Mouse (Mus musculus): ENCODE results near the gene Ccs. TPM values are rescaled to one million over a fixed set of nuclear protein-coding genes. Genes with fewer than 3 reads are reported as not detected.
A peak's percentile ranks its signal among the peaks of the same experiment; 100 is the strongest.

The Ccs gene
- polyA plus RNA-seq, 1 experiment: 77.4 TPM

- no peaks in the 10 kb centered on the region; the same call in 1 of the 2 replicates for H3K4me1 ChIP-seq (ENCODE audit: control insufficient read depth, insufficient read depth, low read length)
- H3K4me3 ChIP-seq (replicated peaks; ENCODE audit: control insufficient read depth, low read depth, low read length): peak within 1 kb of the TSS; percentile 93
- WGBS: under 1% methylated on average over 83 of the region's 83 CpGs
- peak within 1 kb of the TSS; percentile 93 for H3K27ac ChIP-seq (ENCODE audit: control insufficient read depth, insufficient read depth, low read depth, low read length, poor library complexity)
- TF ChIP-seq CTCF (IDR thresholded peaks at IDR 0.05; ENCODE audit: control insufficient read depth, insufficient read depth, low read length) (peak; percentile 20; the same call in 1 of the 2 replicates), POLR2A (IDR thresholded peaks at IDR 0.05; ENCODE audit: borderline replicate concordance, control insufficient read depth, low read depth, low read length) (peak; percentile 88)
Measured at GRCm38 (mm10) chr19:4811063-4811908, 27.8 kb downstream of the Ccs start, which contains the start of the genes Gm21992 and Rbm14. TSS of gene Gm21992 (minus strand) at chr19:4811612. TSS of gene Rbm14 (minus strand) at chr19:4811634.

GRCm38 (mm10) chr19:4810746-4811062 is 28.4 kb downstream of the Ccs start:
- Histone ChIP-seq H3K4me1 (ENCODE audit: control insufficient read depth, insufficient read depth, low read length) (no peaks in the 10 kb centered on the region; the same call in 1 of the 2 replicates), H3K27ac (ENCODE audit: control insufficient read depth, insufficient read depth, low read depth, low read length, poor library complexity) (peak overlapping the region; percentile 87), H3K4me3 (replicated peaks; ENCODE audit: control insufficient read depth, low read depth, low read length) (peak overlapping the region; percentile 93)
- WGBS: under 1% methylated on average over 17 of the region's 17 CpGs
- TF ChIP-seq POLR2A (IDR thresholded peaks at IDR 0.05; ENCODE audit: borderline replicate concordance, control insufficient read depth, low read depth, low read length) (no peak), CTCF (IDR thresholded peaks at IDR 0.05; ENCODE audit: control insufficient read depth, insufficient read depth, low read length) (no peak)

DNA sequence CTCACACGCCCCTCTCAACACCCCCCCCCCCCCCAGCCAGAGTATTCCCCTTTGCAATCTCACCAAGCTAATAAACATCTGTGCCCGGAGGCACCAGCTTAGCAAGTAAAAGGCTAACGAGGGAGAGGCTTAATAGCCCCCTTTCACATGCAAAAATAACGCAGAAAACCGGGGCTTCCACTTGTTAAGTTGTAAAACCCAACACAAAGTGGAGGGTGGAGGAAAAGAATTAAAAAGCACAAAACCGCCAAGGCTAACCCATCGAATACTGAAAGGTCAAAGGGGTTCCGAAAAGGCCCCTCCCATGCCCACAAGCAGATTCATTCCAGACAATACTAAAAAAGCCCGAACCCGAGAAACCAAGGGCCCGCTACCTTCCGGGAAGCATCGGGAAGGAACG is 28.8 kb downstream of the Ccs start:
- WGBS: under 1% methylated on average over 14 of the region's 14 CpGs

DNA sequence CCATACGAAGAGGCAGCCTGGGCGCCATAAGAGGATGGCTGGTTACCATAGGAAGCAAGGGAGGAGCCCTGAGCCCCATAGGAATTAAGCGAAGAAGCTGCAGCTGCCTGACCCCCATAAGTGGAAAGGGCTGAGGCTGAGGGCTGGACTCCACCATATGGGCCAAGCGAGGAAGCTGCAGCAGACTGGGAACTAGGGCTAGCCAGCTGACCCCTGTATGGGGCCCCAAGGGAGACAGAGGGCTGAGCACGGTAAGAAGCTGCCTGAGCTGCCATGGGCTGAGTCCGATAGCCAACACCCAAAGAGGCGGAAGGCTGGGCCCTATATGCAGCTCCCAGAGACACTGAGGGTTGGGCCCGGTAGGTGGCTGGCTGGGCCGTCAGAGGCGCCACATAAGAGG is 35.8 kb downstream of the Ccs start:
- WGBS: 88% methylated on average over 10 of the region's 10 CpGs
- Histone ChIP-seq H3K4me3 (replicated peaks; ENCODE audit: control insufficient read depth, low read depth, low read length) (no peak overlapping the region), H3K4me1 (ENCODE audit: control insufficient read depth, insufficient read depth, low read length) (no peaks in the 10 kb centered on the region; the same call in 1 of the 2 replicates), H3K27ac (ENCODE audit: control insufficient read depth, insufficient read depth, low read depth, low read length, poor library complexity) (no peak overlapping the region)
- TF ChIP-seq POLR2A (IDR thresholded peaks at IDR 0.05; ENCODE audit: borderline replicate concordance, control insufficient read depth, low read depth, low read length): no peak

More for the DNA sequence above, 28.8 kb downstream of the Ccs start:
- TF ChIP-seq CTCF (IDR thresholded peaks at IDR 0.05; ENCODE audit: control insufficient read depth, insufficient read depth, low read length) (no peak), POLR2A (IDR thresholded peaks at IDR 0.05; ENCODE audit: borderline replicate concordance, control insufficient read depth, low read depth, low read length) (no peak)
- H3K27ac ChIP-seq (ENCODE audit: control insufficient read depth, insufficient read depth, low read depth, low read length, poor library complexity): peak overlapping the region; percentile 87
- H3K4me1 ChIP-seq (ENCODE audit: control insufficient read depth, insufficient read depth, low read length): no peaks in the 10 kb centered on the region; the same call in 1 of the 2 replicates
- peak overlapping the region; percentile 93 for H3K4me3 ChIP-seq (replicated peaks; ENCODE audit: control insufficient read depth, low read depth, low read length)

DNA sequence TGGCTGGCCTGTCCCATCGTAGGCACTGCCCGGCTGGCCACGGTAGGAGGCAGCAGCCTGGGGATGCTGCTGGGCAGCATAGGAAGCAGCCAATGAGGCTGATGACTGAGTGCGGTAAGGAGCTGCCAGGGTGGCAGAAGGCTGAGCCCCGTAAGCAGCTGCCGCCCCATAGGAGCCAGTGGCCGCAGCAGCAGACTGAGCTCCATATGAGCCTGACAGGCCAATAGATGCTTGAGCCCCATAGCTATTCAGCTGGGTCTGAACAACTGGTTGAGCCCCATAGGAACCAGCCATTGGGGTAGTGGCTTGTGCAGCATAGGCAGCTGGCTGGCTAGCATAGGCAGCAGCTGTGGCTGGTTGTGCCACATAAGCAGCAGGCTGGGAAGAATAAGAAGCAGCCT is 36.4 kb downstream of the Ccs start:
- Histone ChIP-seq H3K4me3 (replicated peaks; ENCODE audit: control insufficient read depth, low read depth, low read length) (no peak overlapping the region), H3K4me1 (ENCODE audit: control insufficient read depth, insufficient read depth, low read length) (no peaks in the 10 kb centered on the region), H3K27ac (ENCODE audit: control insufficient read depth, insufficient read depth, low read depth, low read length, poor library complexity) (no peak overlapping the region)
- 97% methylated on average over 7 of the region's 7 CpGs for WGBS
- TF ChIP-seq POLR2A (IDR thresholded peaks at IDR 0.05; ENCODE audit: borderline replicate concordance, control insufficient read depth, low read depth, low read length) (no peak), CTCF (IDR thresholded peaks at IDR 0.05; ENCODE audit: control insufficient read depth, insufficient read depth, low read length) (no peak)

DNA sequence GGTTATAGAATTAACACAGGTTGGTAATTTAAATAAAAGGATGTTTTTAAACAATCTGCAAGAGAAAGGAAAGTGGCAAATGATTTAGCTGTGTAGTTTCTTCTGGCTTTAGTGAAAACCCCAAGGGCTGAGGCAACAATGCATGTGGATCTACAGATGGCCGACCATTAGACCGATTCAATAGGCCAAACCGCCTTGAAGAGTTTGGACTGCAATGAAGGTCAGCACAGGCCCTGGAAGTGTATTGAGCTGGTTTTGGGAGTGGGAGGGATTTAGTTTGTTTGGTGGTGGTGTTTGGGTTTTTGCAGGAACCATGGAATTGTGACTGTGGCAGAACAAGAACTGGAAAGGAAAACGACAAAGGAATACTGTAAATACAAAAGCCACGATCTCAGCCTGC is 40.0 kb downstream of the Ccs start:
- H3K27ac ChIP-seq (ENCODE audit: control insufficient read depth, insufficient read depth, low read depth, low read length, poor library complexity): no peak overlapping the region
- TF ChIP-seq CTCF (IDR thresholded peaks at IDR 0.05; ENCODE audit: control insufficient read depth, insufficient read depth, low read length) (no peak), POLR2A (IDR thresholded peaks at IDR 0.05; ENCODE audit: borderline replicate concordance, control insufficient read depth, low read depth, low read length) (no peak)
- H3K4me3 ChIP-seq (replicated peaks; ENCODE audit: control insufficient read depth, low read depth, low read length): no peak overlapping the region
- no peaks in the 10 kb centered on the region for H3K4me1 ChIP-seq (ENCODE audit: control insufficient read depth, insufficient read depth, low read length)
- 91% methylated on average over 5 of the region's 5 CpGs for WGBS

DNA sequence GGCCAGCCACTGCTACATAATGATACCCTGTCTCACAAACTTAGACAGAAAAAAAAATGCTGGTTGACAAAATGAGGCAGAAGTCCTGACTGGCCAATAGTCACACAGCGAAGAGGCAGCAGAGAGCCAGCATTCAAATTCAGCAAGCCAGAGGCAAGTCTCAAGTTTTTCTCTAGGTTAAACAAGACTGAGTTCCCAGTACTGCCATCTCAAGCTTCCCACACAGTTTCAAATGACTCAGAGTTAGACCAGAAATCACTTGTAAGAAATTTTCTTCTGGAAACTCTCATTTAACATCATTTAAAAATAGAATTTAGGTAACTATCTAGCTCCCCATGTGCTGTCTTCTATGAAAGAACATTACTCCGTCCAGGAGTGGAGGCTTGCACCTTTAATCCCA is 41.3 kb downstream of the Ccs start:
- Histone ChIP-seq H3K27ac (ENCODE audit: control insufficient read depth, insufficient read depth, low read depth, low read length, poor library complexity) (no peak overlapping the region), H3K4me1 (ENCODE audit: control insufficient read depth, insufficient read depth, low read length) (no peaks in the 10 kb centered on the region), H3K4me3 (replicated peaks; ENCODE audit: control insufficient read depth, low read depth, low read length) (no peak overlapping the region)
- no peak for TF ChIP-seq CTCF (IDR thresholded peaks at IDR 0.05; ENCODE audit: control insufficient read depth, insufficient read depth, low read length)
- TF ChIP-seq POLR2A (IDR thresholded peaks at IDR 0.05; ENCODE audit: borderline replicate concordance, control insufficient read depth, low read depth, low read length): no peak
- 94% methylated on average over 2 of the region's 2 CpGs for WGBS

GRCm38 (mm10) chr19:4795929-4796328 is 43.2 kb downstream of the Ccs start:
- H3K27ac ChIP-seq (ENCODE audit: control insufficient read depth, insufficient read depth, low read depth, low read length, poor library complexity): no peak overlapping the region
- TF ChIP-seq CTCF (IDR thresholded peaks at IDR 0.05; ENCODE audit: control insufficient read depth, insufficient read depth, low read length) (no peak), POLR2A (IDR thresholded peaks at IDR 0.05; ENCODE audit: borderline replicate concordance, control insufficient read depth, low read depth, low read length) (no peak)
- H3K4me3 ChIP-seq (replicated peaks; ENCODE audit: control insufficient read depth, low read depth, low read length): no peak overlapping the region
- H3K4me1 ChIP-seq (ENCODE audit: control insufficient read depth, insufficient read depth, low read length): no peaks in the 10 kb centered on the region; the same call in 1 of the 2 replicates
- WGBS: 43% methylated on average over 1 of the region's 1 CpGs

Data from bone marrow, adult 2 months (tissue).